Mouse (Mus musculus) frontal cortex, postnatal 36 days (tissue): ENCODE data around the gene Fam71d.

Experiments
- DNase-seq, 2 experiments: peaks; one replicate each; pipeline ENCODE4 v3.0.0; 2022; ENCODE audit warnings: low spot score in 2 of 2

The Fam71d gene

GRCm38 (mm10) chr12:78773211-78773610 lies 81.9 kb downstream of the Fam71d start:
- no peak for DNase-seq

- no peak for DNase-seq
Measured at GRCm38 (mm10) chr12:78777916-78778315, 86.6 kb downstream of the Fam71d start.

GRCm38 (mm10) chr12:78778423-78779067 lies 87.2 kb downstream of the Fam71d start:
- DNase-seq, result no peak
